Mouse (Mus musculus) cerebral cortex, adult 2 months (tissue): Measurements from ENCODE around the gene Tgfbr2.

Experiments used
- WGBS: fragments of 180-500 bp; shearing (Covaris S2); methylation state at CpG from one replicate; pipeline ENCODE4 v1.1.7; 2018; 5-methylcytosine and 5-hydroxymethylcytosine counted together

The Tgfbr2 gene

GRCm38 (mm10) chr9:116160067-116160466 lies 15.1 kb downstream of the Tgfbr2 start:
- 85% methylated on average over 3 of the region's 3 CpGs for WGBS

DNA sequence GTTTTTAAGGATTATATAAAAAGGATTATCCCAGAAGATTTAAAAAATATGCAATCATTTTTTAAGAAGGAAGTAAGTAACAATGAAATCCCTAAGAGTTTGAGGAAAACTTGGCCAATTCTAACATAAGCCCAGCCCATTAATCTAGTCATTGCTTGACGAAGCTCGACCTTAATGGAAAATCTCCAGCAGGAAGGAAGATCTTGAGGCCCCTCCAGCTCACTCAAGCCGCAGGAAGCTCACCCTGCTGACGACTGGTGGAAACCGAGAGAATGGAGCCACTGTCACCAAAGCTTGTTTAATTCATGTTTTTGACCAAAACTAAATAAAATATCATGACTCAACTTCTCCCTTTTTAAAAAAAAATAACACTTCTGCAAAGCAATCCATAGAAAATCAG lies 18.7 kb downstream of the Tgfbr2 start:
- WGBS: 78% methylated on average over 5 of the region's 5 CpGs

- WGBS: 38% methylated on average over 4 of the region's 4 CpGs
Observed at GRCm38 (mm10) chr9:116152878-116153277, 22.3 kb downstream of the Tgfbr2 start.

DNA sequence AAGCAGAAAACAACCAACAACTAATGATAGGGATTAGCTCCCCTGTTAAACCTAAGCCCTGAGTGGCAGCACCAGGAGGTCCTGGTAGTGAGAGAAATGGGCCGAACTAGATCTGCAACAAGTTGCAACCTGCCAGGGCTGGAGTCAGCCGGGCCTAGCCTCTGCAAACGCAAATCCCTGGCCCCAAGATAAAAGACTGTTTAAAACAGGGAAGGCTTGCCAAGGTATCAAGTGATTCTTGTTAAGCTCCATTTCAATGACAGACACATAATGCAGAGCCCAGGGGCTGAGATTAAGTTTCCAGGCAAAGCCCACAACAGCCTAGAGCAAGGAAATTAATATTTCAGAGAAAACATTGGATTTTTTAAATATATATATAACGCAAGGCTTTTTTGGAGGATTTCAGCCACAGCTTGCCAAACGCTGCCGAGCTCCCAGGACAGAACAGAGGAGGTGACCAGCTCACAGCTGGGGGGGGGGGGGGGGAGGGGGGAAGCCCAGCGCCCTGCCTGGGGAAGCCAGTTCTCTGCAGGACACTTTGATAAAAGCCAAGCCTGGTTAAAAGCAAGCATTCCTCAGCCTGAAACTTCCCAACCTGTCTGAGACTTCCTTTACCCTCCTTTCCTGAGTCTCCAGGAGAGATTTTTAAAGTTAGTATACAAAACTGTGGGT lies 24.3 kb downstream of the Tgfbr2 start:
- 61% methylated on average over 7 of the region's 7 CpGs for WGBS

DNA sequence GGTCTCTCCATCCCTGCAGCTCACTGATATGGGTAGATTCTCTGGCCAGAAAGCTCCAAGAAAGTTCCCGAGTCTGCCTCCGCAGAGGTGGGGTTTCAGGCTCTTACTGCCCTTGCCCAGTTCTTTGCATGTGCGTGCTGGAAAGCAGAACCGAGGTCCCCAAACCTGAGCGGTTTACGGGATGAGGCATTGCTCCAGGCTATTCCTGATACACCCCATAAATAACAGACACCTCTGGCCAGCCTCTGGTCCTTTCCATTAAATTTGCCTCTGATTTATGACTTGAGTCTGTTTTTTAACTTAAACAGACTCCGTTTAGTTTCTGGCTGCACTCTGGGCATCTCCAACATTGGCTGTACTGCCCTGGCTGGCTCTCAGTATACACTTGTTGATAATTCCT lies 26.4 kb downstream of the Tgfbr2 start:
- WGBS: 96% methylated on average over 7 of the region's 7 CpGs

DNA sequence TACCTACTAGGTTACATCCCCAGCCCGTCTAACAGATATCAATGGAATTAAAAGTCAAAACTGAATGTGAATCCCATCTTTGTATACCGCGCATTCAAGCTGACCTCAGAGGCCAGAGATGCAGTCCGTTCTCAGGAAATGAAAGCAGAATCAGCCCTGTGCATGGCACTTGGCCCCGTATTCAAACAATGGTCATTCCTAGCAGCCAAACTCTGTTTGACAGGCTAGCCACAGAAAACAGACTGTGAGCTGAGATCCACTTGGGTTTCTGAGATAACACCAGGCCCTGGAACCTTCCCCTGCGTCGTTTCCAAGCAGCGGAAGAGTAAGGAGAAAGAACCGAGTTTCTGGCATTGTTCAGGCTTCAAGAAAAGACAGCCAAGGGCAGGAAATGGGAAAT lies 28.9 kb downstream of the Tgfbr2 start:
- 61% methylated on average over 9 of the region's 9 CpGs for WGBS

DNA sequence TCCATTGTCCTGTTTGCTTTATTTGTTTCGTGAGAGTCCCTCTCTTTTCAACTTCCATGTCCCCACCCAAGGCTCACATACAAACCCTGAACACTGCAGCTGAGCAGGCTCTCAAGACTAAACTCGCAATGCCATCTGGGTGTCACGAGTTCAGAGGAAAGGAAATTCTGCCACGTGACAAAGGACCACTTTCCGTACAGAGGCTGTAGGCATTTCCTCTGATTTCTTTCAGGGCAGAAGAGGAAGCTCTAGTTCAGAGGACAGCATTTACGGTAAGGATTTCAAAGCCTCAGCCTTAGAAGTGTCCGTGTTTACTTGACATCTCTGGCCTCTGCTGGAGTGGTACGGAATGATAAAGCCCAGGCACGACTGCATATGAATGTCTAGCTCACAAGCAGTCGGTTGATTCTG lies 29.9 kb downstream of the Tgfbr2 start:
- WGBS: 70% methylated on average over 10 of the region's 10 CpGs

GRCm38 (mm10) chr9:116140422-116140821 lies 34.7 kb downstream of the Tgfbr2 start:
- WGBS: 89% methylated on average over 6 of the region's 6 CpGs

DNA sequence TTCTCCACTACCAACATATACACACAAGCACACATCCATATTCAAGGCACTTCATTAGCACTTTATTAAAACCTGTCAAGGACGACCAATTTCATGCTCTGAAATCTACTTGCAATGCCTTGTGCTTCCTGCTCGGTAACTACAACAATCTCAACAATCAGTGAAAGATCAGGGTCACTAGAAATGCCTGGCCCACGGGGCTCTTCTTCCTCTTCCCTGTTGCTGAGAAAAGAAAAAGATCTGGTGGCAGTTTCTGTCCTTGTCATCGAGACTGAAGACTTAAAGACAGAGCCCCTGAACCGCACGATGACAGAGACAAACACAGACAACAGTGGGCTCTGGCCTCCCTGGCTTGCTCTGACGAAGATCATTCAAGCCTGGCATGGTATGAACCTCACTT lies 35.6 kb downstream of the Tgfbr2 start:
- 78% methylated on average over 7 of the region's 7 CpGs for WGBS

DNA sequence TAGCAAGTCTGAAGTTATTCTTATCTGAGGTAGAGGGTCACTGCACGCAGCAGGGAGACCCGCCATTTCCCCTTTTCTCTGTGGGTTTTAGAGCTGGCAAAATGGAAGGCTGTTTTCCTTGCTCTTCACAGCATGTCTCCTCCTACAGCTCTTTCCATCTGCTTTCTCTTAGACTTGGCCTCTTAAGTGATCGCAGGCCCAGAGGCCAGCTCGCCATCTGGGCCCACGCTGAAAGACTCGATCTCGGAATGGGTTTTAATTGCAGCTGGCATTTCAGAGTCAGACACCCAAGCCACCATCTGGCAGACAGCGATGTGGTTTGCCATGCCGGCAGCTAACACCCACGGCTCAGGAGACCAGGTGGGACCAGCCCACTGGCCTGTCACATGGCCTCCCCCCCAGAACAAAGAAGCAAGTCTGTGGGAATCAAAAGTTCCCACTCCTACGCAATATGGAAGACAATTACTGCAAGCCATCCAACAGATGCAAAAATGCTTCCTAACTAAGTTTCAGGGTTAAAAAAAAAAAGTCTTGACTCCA lies 36.5 kb downstream of the Tgfbr2 start:
- 45% methylated on average over 11 of the region's 11 CpGs for WGBS

GRCm38 (mm10) chr9:116137645-116138044 lies 37.5 kb downstream of the Tgfbr2 start:
- 76% methylated on average over 3 of the region's 3 CpGs for WGBS

DNA sequence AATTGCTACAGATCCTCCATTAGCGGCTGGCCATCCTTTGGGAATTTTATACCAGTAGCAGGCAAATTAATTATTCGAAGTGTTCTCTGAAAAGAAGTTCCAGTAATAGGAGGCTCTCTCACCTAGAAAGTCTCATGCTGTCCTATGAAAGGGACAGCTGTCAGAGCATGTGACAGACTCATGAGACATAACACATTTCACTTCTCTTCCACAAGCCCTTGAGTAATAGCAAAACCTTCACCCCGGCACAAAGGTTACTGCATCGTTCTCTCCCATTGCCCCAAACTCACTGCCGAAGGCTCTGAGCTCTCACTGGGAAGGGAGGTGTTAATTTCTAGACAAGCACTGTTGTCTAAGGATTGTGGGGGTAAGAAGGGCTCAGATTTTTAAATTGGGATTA lies 38.3 kb downstream of the Tgfbr2 start:
- WGBS: 86% methylated on average over 5 of the region's 5 CpGs

- WGBS: 83% methylated on average over 6 of the region's 6 CpGs
Observed at GRCm38 (mm10) chr9:116136146-116136545, 39.0 kb downstream of the Tgfbr2 start.

- WGBS: 88% methylated on average over 2 of the region's 2 CpGs
Observed at GRCm38 (mm10) chr9:116134488-116134887, 40.7 kb downstream of the Tgfbr2 start.

GRCm38 (mm10) chr9:116133312-116133980 lies 41.7 kb downstream of the Tgfbr2 start:
- 55% methylated on average over 6 of the region's 6 CpGs for WGBS

DNA sequence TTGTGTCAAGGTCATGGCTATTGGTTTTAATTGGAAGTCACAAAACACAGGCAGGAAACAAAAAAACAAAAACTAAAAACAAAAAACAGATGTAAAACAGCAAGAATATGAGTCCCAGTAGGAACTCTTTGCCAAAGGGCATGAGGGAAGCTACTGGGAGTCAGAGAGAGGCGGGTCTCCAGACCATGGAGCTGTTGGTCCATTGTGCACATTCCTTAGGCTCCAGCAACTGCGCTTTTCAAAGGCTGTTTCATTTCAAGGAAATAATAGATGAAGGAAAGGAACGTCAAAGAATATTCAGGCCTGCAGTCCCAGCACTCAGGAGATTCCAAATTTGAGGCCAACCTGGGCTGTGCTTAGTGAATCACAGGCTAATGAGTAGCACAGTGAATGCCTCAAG lies 46.3 kb downstream of the Tgfbr2 start:
- 66% methylated on average over 3 of the region's 3 CpGs for WGBS

DNA sequence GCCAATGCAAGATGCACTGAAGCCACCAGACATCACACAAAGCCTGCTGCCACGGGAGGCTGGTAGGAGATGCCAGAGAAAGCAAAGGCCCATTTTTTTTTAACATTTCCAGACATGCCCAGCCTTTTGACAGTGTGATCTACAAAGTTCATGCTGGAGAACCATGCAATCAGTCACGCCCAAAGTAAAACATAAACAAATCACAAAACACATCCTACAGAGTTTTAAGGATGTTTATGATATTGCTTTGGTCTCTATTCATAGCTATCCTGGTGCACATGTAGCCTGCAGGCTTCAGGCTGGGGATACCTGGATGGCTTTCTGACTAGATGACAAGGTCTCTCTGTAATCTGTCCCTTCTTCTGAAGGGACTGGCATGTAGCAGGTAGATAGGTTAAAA lies 46.8 kb downstream of the Tgfbr2 start:
- WGBS: 65% methylated on average over 2 of the region's 2 CpGs

- 58% methylated on average over 4 of the region's 4 CpGs for WGBS
Observed at GRCm38 (mm10) chr9:116126494-116126893, 48.7 kb downstream of the Tgfbr2 start.

- WGBS: 35% methylated on average over 9 of the region's 9 CpGs
Observed at GRCm38 (mm10) chr9:116122969-116123589, 52.1 kb downstream of the Tgfbr2 start.

GRCm38 (mm10) chr9:116122544-116122943 lies 52.6 kb downstream of the Tgfbr2 start:
- 81% methylated on average over 6 of the region's 6 CpGs for WGBS

DNA sequence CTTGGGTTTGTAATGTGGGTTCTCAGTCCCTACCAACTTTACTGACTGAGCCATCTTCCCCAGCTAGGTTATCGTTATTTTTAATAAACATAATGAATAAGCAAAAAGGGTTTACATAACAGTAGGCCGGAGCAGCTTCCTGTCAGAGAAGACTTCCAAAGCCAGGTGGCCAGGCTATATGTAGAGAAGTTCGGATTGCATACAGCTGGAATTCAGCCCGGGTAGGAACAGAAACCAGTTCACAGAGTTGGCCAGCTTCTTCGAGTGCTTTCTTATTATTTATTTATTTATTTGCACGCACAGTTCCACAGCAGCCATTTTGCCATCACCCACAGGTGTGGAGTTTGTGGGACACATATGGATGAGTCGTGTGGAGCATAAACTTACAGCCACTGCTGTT lies 53.7 kb downstream of the Tgfbr2 start:
- 69% methylated on average over 7 of the region's 7 CpGs for WGBS

GRCm38 (mm10) chr9:116119990-116120389 lies 55.2 kb downstream of the Tgfbr2 start:
- 87% methylated on average over 7 of the region's 7 CpGs for WGBS

- 58% methylated on average over 8 of the region's 8 CpGs for WGBS
Observed at GRCm38 (mm10) chr9:116118332-116118872, 56.8 kb downstream of the Tgfbr2 start.
